Mouse (Mus musculus): Measurements from ENCODE around the gene Lrba.
A peak's percentile ranks its signal among the peaks of the same experiment; 100 is the strongest.

Gene Lrba

DNA sequence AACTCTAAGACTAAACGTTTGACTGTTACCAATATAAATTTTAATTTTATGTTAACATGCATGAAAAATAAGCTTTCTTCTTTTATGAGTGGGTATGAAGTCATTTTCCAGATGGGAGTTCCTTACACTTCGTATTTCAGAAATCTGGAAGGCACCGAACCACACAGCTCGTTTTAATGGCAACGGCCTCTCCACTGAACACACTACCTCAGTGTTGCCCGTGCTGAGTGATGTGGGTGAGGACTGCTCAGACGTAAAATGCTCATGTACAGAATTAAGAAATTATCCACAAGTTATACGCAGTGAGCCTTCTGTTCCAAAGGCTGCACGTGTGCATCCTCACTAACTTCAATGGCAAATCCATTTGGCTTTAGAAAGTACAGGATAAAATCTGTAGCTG is 582.4 kb downstream of the Lrba start:
- DNase-seq, result no peak

DNA sequence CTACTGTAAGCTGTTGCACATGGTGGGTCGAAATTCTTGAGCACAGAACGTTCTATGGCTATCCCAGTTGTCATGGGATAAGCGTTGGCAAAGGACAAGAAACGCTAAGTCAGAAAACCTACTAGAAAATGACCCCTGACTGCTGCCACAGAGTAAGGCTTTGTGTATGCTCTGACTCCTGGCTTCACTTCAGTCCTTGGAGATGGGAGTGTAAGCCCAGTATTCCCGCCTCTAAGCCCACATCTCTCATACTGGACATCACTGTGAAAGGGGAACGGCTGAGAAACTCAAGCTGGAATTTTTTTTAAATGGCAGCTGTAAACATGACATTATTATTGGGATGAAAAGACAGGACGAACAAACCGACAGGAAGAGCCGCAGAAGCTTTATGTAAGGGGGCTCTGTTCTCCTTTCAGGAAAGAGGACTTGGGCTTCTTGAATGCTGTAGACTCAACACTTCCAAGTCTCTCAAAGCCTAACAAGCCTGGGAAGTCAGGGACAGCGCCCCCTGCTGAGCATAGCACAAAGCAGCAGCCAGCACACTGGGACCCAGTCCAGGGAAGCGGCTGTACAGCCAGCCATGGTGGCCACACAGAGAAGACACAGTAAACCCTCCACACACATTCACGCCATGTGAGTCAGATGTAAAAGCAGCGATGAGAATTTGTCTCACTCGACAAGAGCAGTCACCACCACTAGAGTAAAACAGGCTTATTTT is 583.4 kb downstream of the Lrba start:
- DNase-seq, result no peak

DNA sequence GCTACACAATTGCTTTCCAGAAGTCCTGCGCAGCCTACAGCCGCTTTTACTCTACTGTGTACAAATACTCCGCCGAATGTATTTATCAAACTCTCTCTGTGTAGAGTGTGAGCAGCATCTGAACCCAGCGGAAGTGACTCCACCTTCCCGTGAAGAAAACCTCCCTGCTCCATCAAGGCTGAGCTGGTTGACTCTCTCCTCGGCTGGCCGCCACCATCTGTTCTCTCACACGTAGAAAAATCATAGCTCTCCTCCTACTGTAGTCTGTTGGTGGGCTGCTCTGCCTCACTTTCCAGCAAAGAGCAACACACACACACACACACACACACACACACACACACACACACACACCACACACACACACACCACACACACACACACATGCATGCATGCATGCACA is 584.7 kb downstream of the Lrba start:
- no peak for DNase-seq

DNA sequence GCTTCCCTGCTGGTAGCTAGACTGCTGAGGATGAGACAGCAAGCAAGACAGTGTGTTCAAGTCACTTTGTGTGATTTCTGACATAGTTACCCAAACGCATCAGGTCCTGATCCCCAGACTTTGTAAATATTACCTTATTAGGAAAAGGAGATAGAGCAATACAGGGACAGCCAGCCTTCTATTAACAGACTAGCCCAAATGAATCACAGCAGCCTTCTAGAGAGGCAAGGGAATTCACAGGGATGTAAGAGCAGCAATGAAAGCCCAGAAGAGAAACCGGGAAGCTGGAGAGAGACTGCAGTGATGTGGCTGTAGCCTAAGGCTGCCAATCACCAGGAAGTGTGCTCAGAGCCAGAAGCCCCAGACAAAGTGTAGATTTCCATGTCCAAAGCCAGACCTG is 585.2 kb downstream of the Lrba start:
- DNase-seq, result no peak

DNA sequence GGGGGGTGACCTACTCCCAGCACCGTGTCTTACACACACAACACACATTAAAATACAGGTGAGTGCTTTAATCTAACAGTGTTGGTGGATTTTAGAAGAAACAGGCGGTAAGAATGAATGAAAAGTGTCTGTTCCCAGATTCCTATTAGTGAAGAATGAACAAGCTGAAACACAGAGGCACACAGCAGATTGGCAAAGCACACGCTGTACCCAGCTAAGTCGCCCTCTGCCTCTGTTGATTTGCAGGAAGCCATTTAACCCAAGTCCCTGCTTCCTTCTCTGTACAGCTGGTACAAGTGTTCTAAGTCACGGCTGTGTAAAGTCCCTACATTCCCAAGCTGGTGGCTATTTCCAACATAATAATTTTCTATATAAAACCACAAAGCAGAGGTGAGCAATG is 586.4 kb downstream of the Lrba start:
- DNase-seq, result no peak

DNA sequence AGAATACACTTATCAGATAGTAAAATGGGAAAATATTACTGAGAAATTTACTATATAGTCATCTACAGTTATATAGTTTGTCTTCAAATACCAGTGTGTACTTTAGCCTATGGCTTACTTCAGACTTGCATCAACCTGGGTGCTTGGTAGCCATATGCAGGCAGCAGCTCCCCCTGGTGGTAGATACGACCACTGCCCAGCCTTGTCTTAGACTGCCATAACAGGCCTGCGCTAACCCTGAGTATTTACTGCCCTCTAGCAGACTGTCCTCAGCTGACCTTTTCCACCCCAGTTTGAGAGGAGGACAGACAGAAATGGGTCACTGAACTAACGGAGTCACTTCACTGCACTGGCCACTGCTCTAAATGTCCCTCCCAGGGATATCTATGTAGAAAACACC is 588.2 kb downstream of the Lrba start:
- DNase-seq, result peak; percentile 71

DNA sequence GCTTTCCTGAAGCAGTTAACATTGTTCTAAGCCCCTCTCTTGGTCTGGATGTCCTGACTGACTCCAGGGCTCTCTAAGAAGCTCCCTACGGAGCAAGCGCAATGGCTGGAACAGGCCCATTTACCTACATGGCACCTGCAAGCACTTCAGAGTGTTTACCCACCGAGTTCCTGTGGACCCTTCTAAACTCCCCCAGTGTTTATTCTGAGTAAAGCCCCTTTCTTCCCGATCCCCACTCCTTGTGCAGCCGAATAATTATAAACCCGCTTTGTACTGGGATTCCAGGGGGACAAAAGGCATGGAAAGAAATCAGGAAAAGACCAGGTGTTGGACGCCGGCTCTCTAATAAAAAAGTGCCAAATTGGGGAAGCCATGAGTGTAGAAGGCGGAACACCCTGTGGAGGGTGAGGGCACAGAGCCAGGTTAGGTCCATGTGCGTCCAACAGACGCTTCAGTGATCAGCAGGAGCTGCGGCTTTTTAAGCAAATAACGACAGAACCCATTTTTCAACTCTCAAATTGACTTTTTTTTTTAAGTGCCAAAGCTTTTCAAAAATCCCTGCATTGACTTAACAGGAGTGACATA is 593.6 kb downstream of the Lrba start:
- no peak for DNase-seq

DNA sequence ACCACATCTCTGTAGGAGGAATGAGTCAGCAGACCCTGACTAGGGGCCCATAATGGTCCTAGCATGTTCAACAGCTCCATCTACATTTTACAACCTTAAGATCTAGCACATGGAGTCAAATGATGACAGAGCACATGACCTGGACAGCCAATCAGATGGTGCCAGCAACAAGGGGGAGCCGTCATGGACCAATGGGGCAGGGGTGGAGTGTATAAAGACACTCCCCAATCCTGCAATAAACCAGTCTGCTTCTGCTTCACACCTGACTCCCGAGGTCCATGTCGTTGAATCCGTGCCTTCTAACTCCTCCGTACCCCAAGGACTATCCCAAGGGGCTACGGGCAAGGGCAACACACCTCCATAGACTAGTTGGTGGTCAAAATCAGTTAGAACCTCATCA is 594.9 kb downstream of the Lrba start:
- no peak for DNase-seq

DNA sequence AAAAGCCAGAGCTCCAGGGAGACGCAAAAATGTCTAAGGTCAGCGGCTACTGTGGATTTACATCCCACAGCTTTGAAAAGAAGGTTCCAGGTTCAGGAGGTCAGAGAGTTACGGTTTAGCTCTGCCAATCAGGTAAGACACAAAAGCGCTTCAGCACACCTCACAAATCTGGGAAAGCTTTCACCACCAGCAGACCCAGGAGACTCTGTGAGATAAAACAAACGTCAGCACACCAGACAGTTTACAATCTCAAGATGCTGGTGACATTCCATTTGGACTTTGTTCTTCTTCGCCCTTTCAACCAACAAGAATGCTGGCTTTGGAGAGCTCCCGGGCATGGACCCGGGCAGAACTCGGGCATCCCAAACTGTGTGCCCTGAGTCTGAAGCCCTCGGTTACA is 595.9 kb downstream of the Lrba start:
- DNase-seq, result no peak

DNA sequence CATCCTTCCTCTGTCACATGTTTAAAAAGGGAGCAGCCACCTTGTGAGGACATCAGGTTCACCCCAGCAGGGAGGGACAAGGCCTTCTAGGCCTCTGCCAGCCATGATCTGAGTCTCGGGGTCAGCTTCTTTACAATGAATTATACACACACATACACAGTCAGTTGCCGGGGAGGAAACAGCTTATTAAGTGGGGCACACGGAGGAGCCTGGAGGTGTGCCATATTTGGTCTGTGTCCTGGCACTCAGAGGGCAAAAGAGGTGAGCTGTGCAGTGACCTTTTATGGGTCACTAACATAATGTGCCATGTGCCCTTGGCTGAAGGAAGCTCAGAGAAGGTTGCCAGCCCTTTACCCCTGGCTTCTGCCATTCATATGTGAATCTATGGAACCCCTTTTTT is 596.9 kb downstream of the Lrba start:
- DNase-seq, result no peak

DNA sequence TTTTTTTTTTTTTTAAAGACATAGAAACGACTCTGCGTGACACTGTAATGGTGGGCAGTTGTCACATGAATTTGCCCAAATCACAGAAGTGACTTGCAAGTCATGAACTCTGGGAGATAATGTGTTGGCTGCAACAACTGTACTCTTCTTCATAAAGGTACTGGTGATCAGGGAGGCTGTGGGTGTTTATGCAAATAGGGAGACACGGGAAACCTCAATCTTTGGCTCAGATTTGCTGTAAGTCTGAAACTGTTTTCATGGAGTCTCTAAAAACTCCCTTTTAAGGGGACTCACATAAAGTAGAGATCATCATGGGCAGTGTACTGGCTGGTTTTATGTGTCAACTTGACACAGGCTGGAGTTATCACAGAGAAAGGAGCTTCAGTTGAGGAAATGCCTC is 603.0 kb downstream of the Lrba start:
- DNase-seq, result no peak

DNA sequence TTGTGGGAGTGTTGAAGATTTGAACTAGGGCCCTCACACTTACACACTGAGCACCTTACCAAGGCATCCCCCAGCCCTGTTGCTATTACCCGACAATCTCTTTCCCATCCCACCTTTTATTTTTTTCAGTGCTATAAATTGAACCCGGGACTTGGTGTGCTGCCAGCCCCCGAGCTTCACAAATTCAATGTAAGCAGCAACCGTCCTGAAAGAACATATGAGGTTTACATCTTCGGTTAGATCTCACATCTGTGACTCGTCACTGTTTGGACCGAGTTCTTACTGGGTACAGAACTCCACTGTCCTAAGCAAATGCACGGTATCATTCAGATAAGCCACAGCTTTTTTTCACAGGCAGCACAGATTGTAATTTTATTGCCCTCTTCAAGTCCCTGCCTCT is 607.6 kb downstream of the Lrba start:
- peak; percentile 57 for DNase-seq

Measured in layer of hippocampus, adult 9-11 months (tissue).